Mouse (Mus musculus): ENCODE measurements around the gene Hspg2.
"Not testable (repeated sequence)": the region's sequence is repeated elsewhere in the genome, so short reads cannot be mapped to it uniquely, and the experiment has no call there.

Hspg2 gene

DNA sequence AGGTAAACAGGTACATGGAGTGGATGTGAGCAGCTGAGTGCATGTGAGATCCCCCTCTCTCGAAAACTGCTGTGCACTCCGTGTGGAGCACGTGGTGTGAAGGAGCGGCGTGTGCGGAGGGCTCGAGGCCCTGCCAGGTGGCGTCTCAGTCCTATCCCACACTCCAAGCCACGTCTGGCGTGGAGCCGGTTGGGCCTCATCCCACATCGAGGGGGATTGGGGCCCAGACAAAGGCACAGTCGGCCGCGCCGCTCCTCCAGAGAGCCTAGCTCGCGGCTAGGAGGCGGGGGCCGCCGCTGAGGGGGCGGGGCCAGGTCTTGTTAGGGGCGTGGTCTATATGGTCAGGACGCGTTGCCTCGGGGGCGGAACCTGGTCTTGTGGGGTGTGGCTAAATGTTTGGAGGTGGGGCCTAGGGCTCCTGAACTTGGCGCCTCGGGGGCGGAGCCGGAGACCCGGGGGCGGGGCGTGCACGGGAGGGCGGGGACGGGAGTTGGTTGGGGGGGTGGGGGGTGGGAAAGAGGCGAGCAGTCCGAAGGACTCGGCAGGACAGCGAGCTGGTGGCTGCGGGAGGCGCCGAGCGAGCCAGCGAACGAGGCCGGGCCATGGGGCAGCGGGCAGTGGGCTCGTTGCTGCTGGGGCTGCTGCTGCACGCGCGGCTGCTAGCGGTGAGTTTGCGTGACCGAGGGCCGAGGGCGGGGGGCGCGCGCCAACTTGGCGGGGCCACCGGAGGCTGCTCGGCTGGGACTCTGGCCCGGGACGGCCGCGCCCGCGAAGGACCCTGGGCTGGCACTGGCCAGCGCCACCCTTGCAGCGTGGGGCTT lies at the start of gene Hspg2:
Gene Hspg2, plus strand, starts transcription at position 510 of the 821 bp plus-strand sequence.
- DNase-seq (ENCODE audit: low read depth, low spot score), result peak; percentile 92

DNA sequence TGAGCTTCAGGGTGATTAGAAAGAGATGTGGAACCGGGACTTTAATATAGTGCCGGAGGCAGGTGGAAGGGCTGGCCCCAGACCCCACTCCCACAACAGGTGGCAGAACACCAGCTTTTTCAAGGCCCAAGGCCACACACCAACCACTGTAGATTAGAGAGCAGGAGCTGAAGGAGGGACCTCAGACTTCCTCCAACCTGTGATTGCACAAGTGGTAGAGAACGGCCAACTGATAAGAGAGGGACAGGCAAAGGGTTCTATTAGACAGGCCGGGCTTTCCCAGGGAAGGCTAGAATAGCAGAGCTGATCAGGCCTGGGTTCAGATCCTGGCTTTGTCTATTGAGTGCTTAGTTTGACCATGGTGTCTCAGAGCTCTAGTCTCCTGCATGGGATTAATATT lies 38.1 kb upstream of the Hspg2 start, which contains the start of gene Cela3b:
Gene Cela3b, minus strand, starts transcription at position 39 of the 400 bp plus-strand sequence.
- no peaks in the 10 kb centered on the region for H3K36me3 ChIP-seq (ENCODE audit: control insufficient read depth, insufficient read depth, low read length, poor library complexity, severe bottlenecking)
- no peak for DNase-seq (ENCODE audit: low read depth, low spot score)
- no peaks in the 10 kb centered on the region for H3K27me3 ChIP-seq (ENCODE audit: control insufficient read depth, insufficient read depth, low read length, poor library complexity, severe bottlenecking)

More for the DNA sequence above, at the start of gene Hspg2:
- Histone ChIP-seq H3K36me3 (ENCODE audit: control insufficient read depth, insufficient read depth, low read length, poor library complexity, severe bottlenecking) (no peaks in the 10 kb centered on the region), H3K27me3 (ENCODE audit: control insufficient read depth, insufficient read depth, low read length, poor library complexity, severe bottlenecking) (no peaks in the 10 kb centered on the region; the same call in 1 of the 2 replicates)

DNA sequence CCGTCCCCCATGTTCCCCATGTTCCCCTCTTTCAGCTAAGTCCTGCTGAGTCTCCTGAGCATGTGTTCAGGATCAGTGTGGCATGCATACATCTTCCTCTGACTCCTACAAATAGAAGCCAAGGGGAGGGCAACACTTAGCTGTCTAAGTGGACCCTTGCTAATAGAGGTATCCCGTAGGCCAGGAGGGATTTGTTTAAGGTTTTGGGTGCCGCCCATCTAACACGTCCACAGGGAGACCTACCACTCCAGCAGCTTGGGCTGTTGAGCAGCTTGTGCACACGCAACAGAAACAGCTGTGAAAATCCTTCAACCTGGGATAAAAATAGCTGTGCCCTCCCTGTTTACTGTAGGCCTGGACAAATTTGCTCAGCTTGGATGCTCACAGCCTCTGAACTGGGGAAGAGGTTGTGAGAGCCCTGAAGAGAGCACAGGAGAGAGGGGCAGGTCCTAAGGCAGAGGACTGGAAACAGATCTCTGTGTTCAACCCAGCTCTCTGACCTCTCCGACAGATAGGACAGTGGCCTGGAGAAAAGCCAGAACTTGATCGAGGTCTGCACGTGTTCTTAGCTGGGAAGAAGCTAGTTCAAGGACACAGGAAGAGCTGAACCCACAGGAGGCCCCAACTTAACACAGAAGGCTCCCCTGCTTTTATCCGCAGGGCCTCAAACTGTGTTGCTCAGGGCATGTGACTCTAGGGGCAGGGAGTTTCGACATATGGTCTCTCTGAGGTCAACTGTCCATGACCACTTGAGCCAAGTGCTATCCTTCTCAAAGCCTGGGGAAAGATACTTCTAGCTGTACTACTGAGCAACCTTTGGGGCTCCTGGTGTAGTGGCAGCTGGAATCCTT lies 35.6 kb upstream of the Hspg2 start:
- DNase-seq (ENCODE audit: low read depth, low spot score); H3K36me3 ChIP-seq (ENCODE audit: control insufficient read depth, insufficient read depth, low read length, poor library complexity, severe bottlenecking); H3K27me3 ChIP-seq (ENCODE audit: control insufficient read depth, insufficient read depth, low read length, poor library complexity, severe bottlenecking): not testable (repeated sequence)

DNA sequence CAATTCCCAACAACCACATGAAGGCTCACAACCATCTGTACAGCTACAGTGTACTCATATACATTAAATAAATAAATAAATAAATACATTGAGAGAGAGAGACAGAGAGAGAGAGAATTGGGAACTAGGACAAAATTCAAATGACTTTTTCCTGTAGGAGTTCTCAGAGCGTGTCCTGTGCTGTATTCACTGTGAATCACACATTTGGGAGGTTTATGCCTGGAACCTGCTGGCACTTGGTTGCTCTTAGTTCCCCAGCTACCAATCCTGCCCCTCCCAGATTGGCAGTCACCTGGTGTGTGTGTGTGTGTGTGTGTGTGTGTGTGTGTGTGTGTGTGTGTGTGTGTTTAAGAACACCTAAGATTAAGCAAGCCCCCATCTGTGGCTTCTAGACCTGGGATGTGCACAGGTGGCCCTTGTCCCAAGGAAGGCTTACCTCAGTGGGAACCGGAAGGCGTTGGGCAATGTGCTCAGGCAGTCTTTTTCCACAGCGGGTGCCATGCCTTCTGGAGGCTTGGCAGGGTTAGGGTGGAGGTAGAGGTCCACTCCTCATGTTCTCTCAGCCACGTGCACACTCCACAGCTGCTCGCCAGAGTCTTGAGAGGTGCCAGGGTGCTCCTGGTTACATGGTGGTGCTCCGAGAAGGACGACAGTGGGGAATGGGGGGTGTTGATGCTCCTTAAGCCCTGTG lies 31.4 kb upstream of the Hspg2 start:
- DNase-seq (ENCODE audit: low read depth, low spot score), result no peak
- H3K36me3 ChIP-seq (ENCODE audit: control insufficient read depth, insufficient read depth, low read length, poor library complexity, severe bottlenecking), result no peaks in the 10 kb centered on the region
- H3K27me3 ChIP-seq (ENCODE audit: control insufficient read depth, insufficient read depth, low read length, poor library complexity, severe bottlenecking), result no peaks in the 10 kb centered on the region

GRCm38 (mm10) chr4:137438842-137439241 lies 29.7 kb upstream of the Hspg2 start:
- H3K36me3 ChIP-seq (ENCODE audit: control insufficient read depth, insufficient read depth, low read length, poor library complexity, severe bottlenecking), result no peaks in the 10 kb centered on the region
- H3K27me3 ChIP-seq (ENCODE audit: control insufficient read depth, insufficient read depth, low read length, poor library complexity, severe bottlenecking), result no peaks in the 10 kb centered on the region
- DNase-seq (ENCODE audit: low read depth, low spot score), result no peak

DNA sequence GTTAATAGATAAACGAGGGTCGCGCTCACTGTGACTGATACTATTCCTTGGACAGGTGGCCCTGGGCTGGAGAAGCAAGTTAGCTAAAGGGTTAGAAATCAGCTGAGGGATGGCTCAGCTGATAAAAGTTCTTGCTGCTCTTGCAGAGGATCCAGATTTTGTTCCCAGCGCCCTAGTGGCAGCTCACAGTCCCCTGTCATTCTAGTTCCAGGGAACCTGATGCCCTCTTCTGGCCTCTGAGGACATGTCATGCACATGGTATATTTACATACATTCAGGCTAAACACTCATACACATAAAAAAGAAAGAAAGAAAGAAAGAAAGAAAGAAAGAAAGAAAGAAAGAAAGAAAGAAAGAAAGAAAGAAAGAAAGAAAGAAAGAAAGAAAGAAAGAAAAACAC lies 27.2 kb upstream of the Hspg2 start:
- DNase-seq (ENCODE audit: low read depth, low spot score), result peak; percentile 20
- Histone ChIP-seq H3K36me3 (ENCODE audit: control insufficient read depth, insufficient read depth, low read length, poor library complexity, severe bottlenecking) (no peaks in the 10 kb centered on the region), H3K27me3 (ENCODE audit: control insufficient read depth, insufficient read depth, low read length, poor library complexity, severe bottlenecking) (no peaks in the 10 kb centered on the region)

- no peaks in the 10 kb centered on the region for H3K36me3 ChIP-seq (ENCODE audit: control insufficient read depth, insufficient read depth, low read length, poor library complexity, severe bottlenecking)
- H3K27me3 ChIP-seq (ENCODE audit: control insufficient read depth, insufficient read depth, low read length, poor library complexity, severe bottlenecking), result no peaks in the 10 kb centered on the region
- DNase-seq (ENCODE audit: low read depth, low spot score), result peak; percentile 67
Observed at GRCm38 (mm10) chr4:137443625-137444024, 24.9 kb upstream of the Hspg2 start.

GRCm38 (mm10) chr4:137445881-137446280 lies 22.7 kb upstream of the Hspg2 start:
- DNase-seq (ENCODE audit: low read depth, low spot score), result no peak
- Histone ChIP-seq H3K36me3 (ENCODE audit: control insufficient read depth, insufficient read depth, low read length, poor library complexity, severe bottlenecking) (no peaks in the 10 kb centered on the region), H3K27me3 (ENCODE audit: control insufficient read depth, insufficient read depth, low read length, poor library complexity, severe bottlenecking) (no peaks in the 10 kb centered on the region)

DNA sequence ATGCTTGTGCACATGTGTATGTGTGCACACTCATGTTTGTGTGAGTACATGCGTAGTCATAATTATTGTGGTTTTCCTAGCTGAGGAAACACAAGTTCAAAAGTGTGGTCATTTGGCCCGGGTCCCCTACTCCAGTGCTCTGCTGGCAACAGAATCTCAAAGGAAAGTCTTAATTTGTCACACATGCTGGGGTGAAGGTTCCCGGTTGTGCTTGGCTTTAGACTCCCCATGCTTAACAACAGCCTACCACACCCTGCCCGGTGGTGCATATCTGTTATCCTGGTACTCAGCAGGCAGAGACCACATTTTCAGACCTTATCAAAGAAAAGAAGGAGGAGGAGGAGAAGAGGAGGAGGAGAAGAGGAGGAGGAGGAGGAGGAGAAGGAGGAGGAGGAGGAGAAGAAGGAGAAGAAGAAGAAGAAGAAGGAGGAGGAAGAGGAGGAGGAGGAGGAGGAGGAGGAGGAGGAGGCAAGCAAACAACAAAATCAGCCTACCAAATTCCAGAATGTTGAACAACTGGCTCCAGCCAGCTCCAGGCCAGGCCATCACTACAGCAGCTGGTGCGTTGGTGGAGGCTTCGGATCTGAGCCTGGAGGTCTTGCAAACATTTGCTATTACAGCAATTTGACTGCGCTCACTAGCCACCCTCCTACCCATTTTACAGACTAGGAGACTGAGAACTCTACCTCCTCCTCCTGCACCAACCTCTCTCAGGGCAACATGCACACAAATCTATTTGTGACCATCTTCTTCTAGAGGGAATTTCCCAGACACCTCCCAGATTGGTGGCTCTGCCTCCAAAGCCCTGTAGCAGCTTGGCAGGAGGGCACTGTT lies 21.0 kb upstream of the Hspg2 start:
- Histone ChIP-seq H3K36me3 (ENCODE audit: control insufficient read depth, insufficient read depth, low read length, poor library complexity, severe bottlenecking) (no peaks in the 10 kb centered on the region), H3K27me3 (ENCODE audit: control insufficient read depth, insufficient read depth, low read length, poor library complexity, severe bottlenecking) (no peaks in the 10 kb centered on the region)
- DNase-seq (ENCODE audit: low read depth, low spot score), result no peak

- Histone ChIP-seq H3K27me3 (ENCODE audit: control insufficient read depth, insufficient read depth, low read length, poor library complexity, severe bottlenecking) (no peaks in the 10 kb centered on the region), H3K36me3 (ENCODE audit: control insufficient read depth, insufficient read depth, low read length, poor library complexity, severe bottlenecking) (no peaks in the 10 kb centered on the region)
- no peak for DNase-seq (ENCODE audit: low read depth, low spot score)
Observed at GRCm38 (mm10) chr4:137448197-137448596, 20.4 kb upstream of the Hspg2 start.

DNA sequence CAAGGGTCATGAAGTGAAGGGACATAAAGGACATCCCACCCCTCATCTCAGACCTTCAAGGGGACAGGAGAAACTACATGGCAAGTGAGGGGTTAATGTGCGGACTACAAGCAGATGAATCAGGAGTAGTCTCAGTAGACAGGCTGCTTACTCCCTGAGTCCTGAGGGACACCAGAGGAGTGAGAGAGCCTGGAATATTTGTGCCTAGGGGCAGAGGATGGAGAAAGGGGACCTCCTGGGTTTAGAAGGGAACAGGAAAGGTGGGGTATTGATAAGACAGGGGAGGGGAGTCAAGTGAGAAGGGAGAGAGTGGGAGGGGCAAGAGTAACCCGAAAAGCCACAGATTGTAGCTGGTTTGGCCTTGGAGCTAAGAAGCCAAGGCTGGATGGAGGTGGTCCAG lies 19.9 kb upstream of the Hspg2 start:
- no peaks in the 10 kb centered on the region for H3K36me3 ChIP-seq (ENCODE audit: control insufficient read depth, insufficient read depth, low read length, poor library complexity, severe bottlenecking)
- H3K27me3 ChIP-seq (ENCODE audit: control insufficient read depth, insufficient read depth, low read length, poor library complexity, severe bottlenecking), result no peaks in the 10 kb centered on the region
- DNase-seq (ENCODE audit: low read depth, low spot score), result no peak

DNA sequence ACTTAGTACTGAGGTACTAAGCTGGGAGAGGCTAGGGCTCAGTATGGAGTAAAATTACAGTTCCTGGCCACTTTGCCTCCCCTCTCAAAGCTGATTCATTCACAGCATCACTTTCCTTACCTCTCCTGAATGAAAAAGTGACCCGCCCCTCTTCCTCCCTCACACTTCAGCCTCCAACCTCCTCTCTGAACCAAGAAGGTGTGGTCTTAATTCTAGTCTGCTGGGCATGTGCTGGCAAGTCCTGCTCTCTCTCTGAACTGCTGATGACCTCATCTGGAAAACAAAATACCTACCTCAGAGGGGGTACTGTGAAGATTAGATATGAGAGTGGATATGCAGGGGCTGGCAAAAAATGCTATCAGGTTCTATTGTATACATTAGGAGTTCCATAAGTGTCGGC lies 19.4 kb upstream of the Hspg2 start:
- H3K36me3 ChIP-seq (ENCODE audit: control insufficient read depth, insufficient read depth, low read length, poor library complexity, severe bottlenecking), result no peaks in the 10 kb centered on the region
- no peak for DNase-seq (ENCODE audit: low read depth, low spot score)

DNA sequence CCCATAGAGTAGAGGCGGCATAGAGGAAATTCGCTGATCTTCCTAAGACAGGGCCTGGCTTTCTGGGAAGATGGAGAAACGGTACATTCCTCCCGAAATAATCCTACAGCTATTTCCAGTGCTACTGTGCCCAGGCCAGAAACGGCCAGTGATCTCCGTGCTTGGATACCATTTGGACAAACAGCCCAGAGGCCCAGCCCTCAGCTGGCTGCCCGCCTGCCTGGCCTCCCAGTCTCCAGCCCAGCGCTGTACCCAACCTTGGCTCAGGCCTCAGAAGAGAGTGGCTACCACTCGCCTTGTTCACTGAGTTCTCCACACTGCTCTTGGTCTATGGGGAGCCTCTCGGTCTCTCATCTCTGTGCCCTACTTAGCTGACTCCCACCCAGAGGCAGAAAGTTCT lies 18.9 kb upstream of the Hspg2 start:
- Histone ChIP-seq H3K27me3 (ENCODE audit: control insufficient read depth, insufficient read depth, low read length, poor library complexity, severe bottlenecking) (no peaks in the 10 kb centered on the region), H3K36me3 (ENCODE audit: control insufficient read depth, insufficient read depth, low read length, poor library complexity, severe bottlenecking) (no peaks in the 10 kb centered on the region)
- no peak for DNase-seq (ENCODE audit: low read depth, low spot score)

More for the DNA sequence above, 19.4 kb upstream of the Hspg2 start:
- no peaks in the 10 kb centered on the region for H3K27me3 ChIP-seq (ENCODE audit: control insufficient read depth, insufficient read depth, low read length, poor library complexity, severe bottlenecking)

DNA sequence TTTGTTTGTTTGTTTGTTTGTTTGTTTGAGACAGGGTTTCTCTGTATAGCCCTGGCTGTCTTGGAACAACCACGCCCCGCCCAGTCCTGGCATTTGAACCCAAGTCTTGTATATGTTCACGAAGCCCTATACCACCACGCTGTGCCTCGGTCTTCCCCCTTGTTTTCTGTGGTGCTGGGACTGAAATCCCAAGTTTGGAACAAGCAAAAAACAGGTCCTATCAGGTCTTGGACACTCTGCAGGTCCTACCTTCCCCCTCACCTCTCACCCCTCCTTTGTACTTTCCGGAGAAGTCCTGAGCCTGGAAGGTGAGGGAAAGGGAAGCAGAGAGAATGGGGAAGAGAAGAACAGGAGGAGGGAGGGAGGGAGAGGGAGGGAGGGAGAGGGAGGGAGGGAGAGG lies 16.4 kb upstream of the Hspg2 start:
- no peak for DNase-seq (ENCODE audit: low read depth, low spot score)
- Histone ChIP-seq H3K36me3 (ENCODE audit: control insufficient read depth, insufficient read depth, low read length, poor library complexity, severe bottlenecking) (no peaks in the 10 kb centered on the region), H3K27me3 (ENCODE audit: control insufficient read depth, insufficient read depth, low read length, poor library complexity, severe bottlenecking) (no peaks in the 10 kb centered on the region)

Data from splenic B cell, adult 2 months (primary cell).